Mouse (Mus musculus) ES-E14 (cell line): ENCODE results near the gene Zfp365.

Experiments used
- CHD2 ChIP-seq: IDR thresholded peaks from 2 replicates; pipeline ENCODE4 v1.6.1; 2014; ENCODE audit warnings: mild to moderate bottlenecking, low read depth, low read length, inconsistent platforms
- HCFC1 ChIP-seq: IDR thresholded peaks from 2 replicates; pipeline ENCODE4 v1.6.1; 2012; ENCODE audit warnings: low read length, inconsistent platforms, borderline replicate concordance; ENCODE audit not compliant: insufficient read depth
- MAFK ChIP-seq: IDR thresholded peaks from 2 replicates; pipeline ENCODE4 v1.6.1; 2014; ENCODE audit warnings: mild to moderate bottlenecking, low read depth, low read length, inconsistent platforms; ENCODE audit not compliant: insufficient read depth
- ZC3H11A ChIP-seq: IDR thresholded peaks from 2 replicates; pipeline ENCODE4 v1.6.1; 2012; ENCODE audit warnings: low read depth, mild to moderate bottlenecking, inconsistent platforms, low read length, borderline replicate concordance
- ZNF384 ChIP-seq: IDR thresholded peaks from 2 replicates; pipeline ENCODE4 v1.6.1; 2012; ENCODE audit warnings: low read depth, low read length, inconsistent platforms

DNA sequence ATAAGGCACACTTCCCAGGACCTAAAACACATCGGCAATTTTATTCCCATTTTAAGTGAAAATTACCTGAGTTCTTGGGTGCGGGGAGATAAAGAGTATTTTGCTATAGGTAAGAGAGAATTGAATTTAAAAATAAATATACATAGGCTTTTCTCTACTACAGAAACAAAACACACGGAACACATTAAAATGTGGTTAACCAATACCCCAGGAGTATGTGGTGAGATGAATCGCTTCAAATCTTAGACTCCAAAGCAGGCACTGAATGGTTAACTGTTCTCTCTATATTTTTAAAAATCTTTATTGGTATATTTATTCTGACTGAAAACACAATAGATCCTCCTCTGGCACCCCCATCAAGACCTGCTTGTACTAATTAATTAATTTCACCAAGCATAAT lies 7.2 kb upstream of the Zfp365 start:
- TF ChIP-seq ZNF384: no peak
- TF ChIP-seq ZC3H11A: no peak
- no peak for TF ChIP-seq CHD2
- TF ChIP-seq HCFC1: no peak
- TF ChIP-seq MAFK: no peak
